Mouse (Mus musculus) stomach, postnatal 0 days (tissue): Measurements from ENCODE around the gene Guk1.

Experiments
- CTCF ChIP-seq: IDR thresholded peaks from 2 replicates; pipeline ENCODE4 v1.5.1; 2016; ENCODE audit warnings: antibody characterized with exemption, low read depth, mild to moderate bottlenecking, moderate library complexity
- EP300 ChIP-seq: optimal IDR thresholded peaks from 2 replicates; pipeline ENCODE3; 2016; ENCODE audit warnings: antibody characterized with exemption

- TF ChIP-seq CTCF (no peak), EP300 (peak; percentile 33)
These were observed 26.5 kb upstream of the Guk1 start for GRCm38 (mm10) chr11:59218389-59218998.
